Mouse (Mus musculus): ENCODE data around the gene Dnah7c. TPM values are rescaled to one million over a fixed set of nuclear protein-coding genes. Genes with fewer than 3 reads are reported as not detected.
A peak's percentile ranks its signal among the peaks of the same experiment; 100 is the strongest.
"Not testable (repeated sequence)": the region's sequence is repeated elsewhere in the genome, so short reads cannot be mapped to it uniquely, and the experiment has no call there.

Dnah7c gene
- total RNA-seq (2022), result under 1 TPM; 0.46 to 0.93 (median 0.61) TPM

GRCm38 (mm10) chr1:46425137-46425925 is at the start of gene Dnah7c:
TSS of gene Dnah7c (plus strand) at chr1:46425592.
- peak in 1 of 2 experiments; percentile 25 for DNase-seq (ENCODE audit: low spot score in 2 of 2)

GRCm38 (mm10) chr1:46380641-46381040 is 44.8 kb upstream of the Dnah7c start:
- not testable (repeated sequence) for DNase-seq (ENCODE audit: low spot score in 2 of 2)

GRCm38 (mm10) chr1:46394681-46395297 is 30.6 kb upstream of the Dnah7c start:
- DNase-seq (ENCODE audit: low spot score in 2 of 2), result not testable (repeated sequence)

GRCm38 (mm10) chr1:46408324-46409115 is 16.9 kb upstream of the Dnah7c start:
- DNase-seq (ENCODE audit: low spot score in 2 of 2), result no peak

- not testable (repeated sequence) for DNase-seq (ENCODE audit: low spot score in 2 of 2)
Observed at GRCm38 (mm10) chr1:46414798-46415197, 10.6 kb upstream of the Dnah7c start.

- not testable (repeated sequence) for DNase-seq (ENCODE audit: low spot score in 2 of 2)
Observed at GRCm38 (mm10) chr1:46416946-46417345, 8.4 kb upstream of the Dnah7c start.

GRCm38 (mm10) chr1:46418966-46419365 is 6.4 kb upstream of the Dnah7c start:
- peak in 1 of 2 experiments; percentile 24 for DNase-seq (ENCODE audit: low spot score in 2 of 2)

GRCm38 (mm10) chr1:46428401-46428800 is 3.0 kb downstream of the Dnah7c start:
- no peak for DNase-seq (ENCODE audit: low spot score in 2 of 2)

- not testable (repeated sequence) for DNase-seq (ENCODE audit: low spot score in 2 of 2)
Observed at GRCm38 (mm10) chr1:46514671-46515070, 89.3 kb downstream of the Dnah7c start.

GRCm38 (mm10) chr1:46521032-46521431 is 95.6 kb downstream of the Dnah7c start:
- DNase-seq (ENCODE audit: low spot score in 2 of 2), result no peak

- not testable (repeated sequence) for DNase-seq (ENCODE audit: low spot score in 2 of 2)
Observed at GRCm38 (mm10) chr1:46526537-46526936, 101.1 kb downstream of the Dnah7c start.

GRCm38 (mm10) chr1:46544812-46545421 is 119.5 kb downstream of the Dnah7c start:
- no peak for DNase-seq (ENCODE audit: low spot score in 2 of 2)

- DNase-seq (ENCODE audit: low spot score in 2 of 2), result no peak
Observed at GRCm38 (mm10) chr1:46580385-46580784, 155.0 kb downstream of the Dnah7c start.

- not testable (repeated sequence) for DNase-seq (ENCODE audit: low spot score in 2 of 2)
Observed at GRCm38 (mm10) chr1:46593826-46594225, 168.4 kb downstream of the Dnah7c start.

- not testable (repeated sequence) for DNase-seq (ENCODE audit: low spot score in 2 of 2)
Observed at GRCm38 (mm10) chr1:46596343-46596742, 171.0 kb downstream of the Dnah7c start.

GRCm38 (mm10) chr1:46620331-46620730 is 194.9 kb downstream of the Dnah7c start:
- no peak for DNase-seq (ENCODE audit: low spot score in 2 of 2)

GRCm38 (mm10) chr1:46625914-46626313 is 200.5 kb downstream of the Dnah7c start:
- DNase-seq (ENCODE audit: low spot score in 2 of 2), result peak; percentile 3 to 36

GRCm38 (mm10) chr1:46649821-46650220 is 224.4 kb downstream of the Dnah7c start:
- not testable (repeated sequence) for DNase-seq (ENCODE audit: low spot score in 2 of 2)

GRCm38 (mm10) chr1:46652721-46653120 is 227.3 kb downstream of the Dnah7c start:
- DNase-seq (ENCODE audit: low spot score in 2 of 2), result not testable (repeated sequence)

GRCm38 (mm10) chr1:46724810-46725209 is 299.4 kb downstream of the Dnah7c start:
- not testable (repeated sequence) for DNase-seq (ENCODE audit: low spot score in 2 of 2)

GRCm38 (mm10) chr1:46725266-46725665 is 299.9 kb downstream of the Dnah7c start:
- DNase-seq (ENCODE audit: low spot score in 2 of 2), result no peak
